Mouse (Mus musculus): ENCODE results near the gene Psmd2.

Psmd2 gene

DNA sequence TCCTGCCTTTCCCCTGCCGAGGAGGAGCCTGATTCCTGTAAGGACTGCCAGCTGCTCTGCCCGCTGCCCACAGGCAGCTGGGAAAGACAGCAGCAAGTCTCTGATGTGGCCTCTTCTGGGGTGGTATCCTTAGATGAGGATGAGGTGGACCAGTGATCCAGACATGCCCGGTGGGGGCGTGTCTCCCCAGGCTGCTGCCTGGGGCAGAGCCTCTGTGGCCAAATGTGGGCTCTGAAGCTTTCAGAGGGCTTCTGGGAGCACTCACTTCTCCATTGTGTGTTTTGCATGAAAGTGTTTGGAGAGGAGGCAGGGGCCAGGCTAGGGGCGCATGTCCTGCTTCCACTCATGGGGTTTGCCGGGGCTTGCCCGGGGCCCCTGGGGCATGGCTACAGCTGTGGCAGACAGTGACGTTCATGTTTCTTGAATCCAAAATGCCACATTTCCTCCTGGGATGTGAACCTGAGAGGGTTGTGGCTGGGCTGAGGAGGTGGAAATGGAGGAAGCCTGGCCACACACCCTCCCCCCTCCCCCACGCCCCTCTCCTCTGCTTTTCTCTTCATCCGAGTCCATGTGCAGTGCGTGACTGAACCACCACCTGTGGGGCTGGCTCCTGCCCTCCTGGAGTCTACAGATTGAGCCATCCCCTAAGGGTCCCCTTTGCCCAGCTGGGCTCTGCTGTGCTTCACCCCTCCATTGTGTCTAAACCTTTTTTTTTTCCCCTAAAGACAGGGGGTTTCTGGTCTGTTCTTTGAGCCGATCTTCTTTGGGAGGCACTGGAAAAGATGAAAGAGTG lies 50.5 kb downstream of the Psmd2 start:
- DNase-seq (ENCODE audit: low spot score in 2 of 2): no peak

DNA sequence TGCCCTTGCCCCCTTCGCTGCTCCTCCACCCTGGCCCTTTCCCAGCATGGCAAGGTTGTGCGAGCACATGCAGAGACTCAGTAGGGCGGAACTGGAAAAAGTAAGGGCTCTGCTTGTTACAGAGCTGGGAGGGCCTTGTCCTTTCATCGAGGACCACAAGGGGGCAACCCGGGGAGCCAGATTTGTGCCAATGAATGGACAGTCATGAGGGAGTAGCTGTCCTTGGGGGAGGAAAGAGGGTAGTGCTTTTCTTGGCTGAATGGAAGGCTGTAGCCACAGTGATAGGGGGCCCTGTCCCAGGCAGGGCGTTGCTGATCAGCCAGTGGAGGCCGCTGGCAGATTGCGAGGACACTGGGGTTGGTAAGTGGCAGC lies 51.1 kb downstream of the Psmd2 start:
- DNase-seq (ENCODE audit: low spot score in 2 of 2): peak in 1 of 2 experiments; percentile 34

DNA sequence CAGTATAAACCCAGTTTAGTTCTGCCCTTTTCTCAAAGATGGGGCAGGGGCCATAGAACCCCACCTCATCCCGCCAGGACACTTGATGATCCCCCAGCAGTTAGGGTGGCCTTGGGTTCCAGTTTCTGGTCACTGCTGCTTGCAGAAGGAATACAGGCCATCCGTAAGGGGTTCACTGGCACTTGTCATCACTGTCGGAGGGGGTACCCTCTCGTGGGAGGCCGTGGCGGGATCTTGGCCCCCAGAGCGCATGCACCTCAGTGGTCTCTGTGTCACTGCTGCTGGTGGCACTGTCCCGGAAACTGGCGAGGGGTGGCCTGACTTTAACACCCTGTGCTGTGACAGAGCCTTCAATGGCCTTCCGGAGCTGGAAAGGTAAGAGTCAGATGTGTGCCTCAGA lies 51.6 kb downstream of the Psmd2 start:
- DNase-seq (ENCODE audit: low spot score in 2 of 2): no peak

DNA sequence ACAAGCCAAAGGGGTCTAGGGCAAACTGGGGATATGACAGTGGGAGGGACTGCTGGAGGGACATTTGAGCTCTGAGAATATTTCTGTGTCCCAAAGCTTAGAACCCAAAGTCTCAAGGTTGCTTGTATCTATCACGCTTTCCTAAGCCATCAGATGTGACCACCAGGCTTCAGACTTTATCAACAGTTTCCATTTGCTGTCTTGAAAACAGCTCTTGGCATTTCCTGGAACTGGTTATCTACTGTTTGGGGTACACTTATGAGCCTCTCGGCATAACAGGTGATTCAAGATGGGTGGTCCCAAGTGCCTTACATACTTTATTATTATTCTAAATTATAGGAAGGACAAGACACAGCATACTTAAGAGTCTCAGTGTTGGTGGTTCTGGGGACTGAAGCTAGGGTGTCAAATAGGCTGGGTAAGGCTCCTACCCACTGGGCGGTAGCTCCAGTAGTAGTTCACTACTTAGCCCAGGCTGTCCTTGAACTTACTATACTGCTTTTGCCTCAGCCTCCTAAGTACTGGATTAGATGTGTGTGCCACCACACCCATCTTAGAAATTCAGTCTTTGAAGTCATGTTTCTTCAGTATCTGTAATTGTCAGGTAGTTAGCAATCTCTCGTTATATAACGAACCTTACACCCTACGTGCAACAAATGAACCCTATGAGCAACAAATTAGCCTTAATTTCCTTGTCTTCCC lies 52.4 kb downstream of the Psmd2 start:
- no peak for DNase-seq (ENCODE audit: low spot score in 2 of 2)

DNA sequence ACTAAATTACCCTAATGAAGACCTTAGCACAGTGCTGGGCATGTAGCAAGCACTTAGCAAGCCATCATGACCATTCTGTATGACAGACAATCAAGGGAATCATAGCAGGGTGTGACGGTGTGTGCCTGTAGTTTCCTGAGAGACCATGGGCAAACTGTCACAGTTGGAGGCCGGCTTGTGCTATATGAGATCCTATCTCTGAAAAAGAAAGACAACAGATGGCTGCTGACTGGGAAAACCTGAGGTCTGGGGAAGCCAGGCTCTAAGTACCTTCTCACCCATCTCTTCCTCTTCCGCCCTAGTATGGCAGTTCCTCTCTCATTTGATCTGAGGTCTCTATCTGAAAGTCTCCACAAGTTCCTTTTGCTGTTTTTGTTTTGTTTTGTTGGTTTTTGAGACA lies 54.3 kb downstream of the Psmd2 start:
- no peak for DNase-seq (ENCODE audit: low spot score in 2 of 2)

DNA sequence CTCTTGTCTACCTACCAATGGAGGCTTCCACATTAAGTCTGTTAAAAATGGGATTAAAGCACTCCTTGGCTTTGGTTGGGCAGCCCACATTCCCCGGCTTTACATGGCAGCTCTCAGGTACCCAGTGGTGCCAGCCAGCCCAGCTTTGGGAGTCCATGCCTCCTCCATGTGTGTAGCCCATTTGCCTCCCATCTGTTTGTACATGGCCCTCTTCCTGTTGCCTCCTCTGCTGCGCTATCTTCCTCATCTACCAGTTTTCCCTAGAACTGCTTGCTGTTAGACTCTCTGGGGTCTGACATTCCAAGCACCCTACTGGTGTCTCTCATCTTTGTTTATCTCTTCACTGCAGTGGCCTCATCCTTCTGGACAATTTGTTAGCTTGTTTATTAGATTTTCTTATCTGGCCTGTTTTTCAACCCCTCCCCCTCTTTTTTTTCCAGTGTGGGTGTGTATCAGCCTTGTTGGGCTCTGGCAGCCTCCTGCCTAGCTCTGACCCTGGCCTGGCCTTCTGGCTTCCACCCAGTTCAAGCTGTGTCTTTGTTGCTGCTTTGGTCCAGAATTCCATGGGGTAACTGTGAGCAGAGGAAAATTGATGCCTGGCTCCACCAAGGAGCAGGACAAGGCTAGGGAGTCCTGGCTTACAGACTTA lies 55.1 kb downstream of the Psmd2 start:
- no peak for DNase-seq (ENCODE audit: low spot score in 2 of 2)

DNA sequence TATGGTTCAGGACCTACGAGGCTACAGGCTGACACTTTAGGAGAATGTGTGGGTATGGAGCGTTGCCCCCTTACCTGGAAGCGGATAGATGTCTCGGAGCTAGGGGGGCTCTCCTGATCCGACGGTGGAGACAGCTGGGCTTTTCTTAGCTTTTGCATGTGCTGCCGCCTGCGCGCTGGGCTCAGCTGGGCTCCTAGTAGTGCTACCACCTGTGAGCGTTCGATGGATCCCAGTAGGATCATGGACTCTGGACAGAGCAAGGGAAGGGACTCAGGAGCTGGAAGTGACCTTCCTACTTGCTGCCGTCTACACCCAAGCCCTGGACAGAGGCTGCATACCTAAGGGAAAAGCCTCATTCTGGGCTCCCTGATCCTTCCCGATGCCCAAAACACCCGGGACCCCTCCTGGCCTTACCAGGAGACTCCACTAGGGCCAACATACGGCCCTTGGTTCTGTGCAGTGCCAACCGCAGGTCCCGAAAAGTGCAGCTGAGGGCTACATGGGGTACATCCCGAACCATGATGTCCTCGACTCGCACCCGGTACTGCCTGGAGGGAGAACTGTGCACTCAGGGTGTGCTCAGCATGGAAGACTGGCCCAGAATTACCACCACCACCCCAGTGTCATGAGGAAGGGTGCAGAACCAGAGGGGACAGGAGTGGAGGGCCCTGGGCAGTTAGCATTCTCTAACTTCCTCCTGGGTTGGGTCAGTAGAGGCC lies 56.9 kb downstream of the Psmd2 start:
- no peak for DNase-seq (ENCODE audit: low spot score in 2 of 2)

DNA sequence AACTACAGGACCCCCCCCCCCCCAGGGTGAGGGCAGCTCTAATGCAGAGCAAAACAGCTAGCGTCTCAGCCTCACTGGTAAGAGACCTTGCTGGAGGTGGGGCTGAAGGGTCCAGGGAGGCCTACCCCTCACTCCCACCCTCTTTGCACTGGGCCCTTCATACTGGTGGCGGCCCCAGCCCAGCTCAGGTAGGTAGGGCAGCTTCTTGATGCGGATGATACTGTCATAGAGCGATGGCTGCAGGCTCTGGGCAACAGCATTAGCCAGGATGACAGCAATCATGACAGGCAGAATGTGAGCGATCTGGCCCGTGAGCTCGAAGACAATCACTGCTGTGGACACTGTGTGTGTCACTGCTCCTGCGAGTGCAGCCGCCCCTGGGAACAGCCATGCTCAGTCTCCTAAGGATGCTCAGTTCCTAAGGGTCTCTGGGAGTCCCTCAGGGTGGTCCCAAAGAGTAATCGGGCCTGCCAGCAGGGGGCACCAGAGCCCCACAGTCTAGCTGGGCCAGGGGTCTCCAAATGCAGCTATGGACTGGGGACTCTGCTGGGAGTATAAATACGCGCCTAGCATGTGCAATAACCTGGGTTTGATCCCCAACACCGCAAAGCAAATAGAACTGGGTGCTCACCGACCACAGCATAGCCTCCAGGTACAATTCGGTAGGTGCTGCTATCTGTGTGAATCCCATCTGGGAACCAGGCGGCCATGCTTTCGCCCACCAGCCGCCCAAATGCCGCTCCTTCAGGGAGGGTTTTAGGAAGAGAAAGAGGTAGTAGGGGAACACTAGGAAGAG lies 57.7 kb downstream of the Psmd2 start:
- peak in 1 of 2 experiments; percentile 21 for DNase-seq (ENCODE audit: low spot score in 2 of 2)

DNA sequence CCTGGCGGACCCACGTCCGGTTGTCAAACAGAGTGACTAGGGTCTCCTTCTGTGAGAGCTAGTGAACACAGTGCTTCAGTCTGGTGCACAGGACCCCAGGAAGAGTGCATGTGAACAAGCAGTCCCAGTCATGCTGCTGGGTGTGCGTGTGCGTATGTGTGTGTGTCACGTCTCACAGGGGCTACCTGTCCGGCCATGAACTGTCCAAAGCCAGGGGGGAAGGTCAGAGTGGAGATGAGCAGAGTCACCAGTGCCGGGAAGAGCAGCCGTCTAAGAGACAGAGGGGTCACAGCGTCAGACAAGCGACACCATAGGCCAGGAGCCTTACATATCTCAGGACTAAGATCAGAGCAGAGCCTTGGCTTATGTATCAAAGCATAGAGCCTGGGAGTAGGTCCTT lies 58.9 kb downstream of the Psmd2 start:
- no peak for DNase-seq (ENCODE audit: low spot score in 2 of 2)

DNA sequence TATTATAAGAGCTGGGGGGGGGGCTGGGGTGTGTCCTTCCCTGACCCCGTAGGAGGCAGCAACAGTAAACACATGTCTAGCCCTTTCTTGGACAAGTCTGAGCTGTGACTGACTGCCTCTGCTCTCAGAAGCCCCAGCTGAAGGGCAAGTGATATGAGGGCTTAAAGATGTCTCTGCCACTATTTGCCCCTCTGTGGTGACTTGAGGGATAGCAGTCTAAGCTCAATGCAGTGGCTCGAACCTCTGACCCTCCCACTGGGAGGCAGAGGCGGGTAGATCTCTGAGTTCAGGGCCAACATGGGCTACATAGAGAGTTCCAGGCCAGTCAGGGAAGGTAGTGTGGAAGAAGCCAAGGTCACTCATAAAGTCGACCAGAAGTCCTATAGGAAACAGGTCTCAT lies 59.4 kb downstream of the Psmd2 start:
- no peak for DNase-seq (ENCODE audit: low spot score in 2 of 2)

DNA sequence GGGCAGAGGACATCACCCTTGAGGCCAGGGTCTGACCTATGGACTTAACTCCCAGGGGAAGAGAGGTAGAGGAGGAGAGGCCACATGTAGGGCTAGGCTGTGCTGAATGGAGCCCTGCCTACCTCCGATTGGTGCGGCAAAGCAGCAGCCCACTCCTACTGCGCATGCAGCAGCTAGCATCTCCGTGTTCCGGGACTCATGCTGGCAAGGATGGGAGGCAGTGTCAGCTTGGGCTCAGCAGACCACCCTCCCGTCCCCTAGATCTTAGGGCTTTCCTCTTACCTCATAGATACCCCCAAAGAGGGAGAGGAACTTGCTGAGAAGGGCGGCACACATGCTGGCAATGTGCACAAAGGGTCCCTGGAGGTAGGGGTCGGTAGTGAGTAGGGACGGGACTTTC lies 60.7 kb downstream of the Psmd2 start:
- no peak for DNase-seq (ENCODE audit: low spot score in 2 of 2)

DNA sequence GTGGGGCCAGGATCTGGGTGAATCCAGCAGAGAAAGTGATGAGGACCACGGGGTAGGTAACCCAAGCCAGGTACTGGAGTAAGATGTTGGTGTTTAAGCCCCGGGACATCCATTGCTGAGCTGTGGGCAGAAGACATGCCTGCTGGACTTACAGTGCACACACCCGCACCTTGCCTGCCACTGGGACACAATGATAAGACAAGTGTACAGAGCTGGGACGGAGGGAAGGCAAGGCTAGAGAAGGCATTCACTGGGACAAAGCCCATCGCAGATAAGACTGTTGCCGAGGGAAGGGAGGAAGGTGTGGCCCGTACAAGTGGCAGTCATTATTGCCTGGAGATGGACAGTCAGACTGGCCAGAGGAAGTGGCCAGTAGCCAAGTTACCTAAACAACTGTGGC lies 61.4 kb downstream of the Psmd2 start:
- no peak for DNase-seq (ENCODE audit: low spot score in 2 of 2)
